Mouse (Mus musculus) limb, embryonic 14.5 days (tissue): ENCODE data around the gene Vill. TPM values are rescaled to one million over a fixed set of nuclear protein-coding genes. Genes with fewer than 3 reads are reported as not detected.

Experiments used
- ATAC-seq: fragments of 200-750 bp; cut with Nextera tagmentation; 2 replicates; pipeline ENCODE4 v1.8.0; 2017; ENCODE audit warnings: low read depth, moderate number of reproducible peaks, moderate TSS enrichment; ENCODE audit not compliant: low FRiP score
- DNase-seq: peaks from one replicate; pipeline ENCODE4 v3.0.0-alpha.2; 2015; ENCODE audit warnings: low spot score
- H3K27ac ChIP-seq: fragments of 300-500 bp; sonication (generic); replicated peaks from 2 replicates; pipeline ENCODE4 v1.5.1; 2014; ENCODE audit warnings: low read depth, mild to moderate bottlenecking, low read length, moderate library complexity, mixed read lengths
- H3K27me3 ChIP-seq: fragments of 300-500 bp; sonication (generic); 2 replicates; pipeline ENCODE4 v1.6.1; 2014; ENCODE audit warnings: low read length, mixed read lengths; ENCODE audit not compliant: control insufficient read depth, insufficient read depth
- H3K36me3 ChIP-seq: fragments of 300-500 bp; sonication (generic); 2 replicates; pipeline ENCODE4 v1.6.1; 2014; ENCODE audit warnings: mild to moderate bottlenecking, low read length, moderate library complexity, mixed read lengths; ENCODE audit not compliant: control insufficient read depth, insufficient read depth
- H3K4me1 ChIP-seq: fragments of 300-500 bp; sonication (generic); 2 replicates; pipeline ENCODE4 v1.6.1; 2014; ENCODE audit warnings: antibody characterized with exemption, low read length, mixed read lengths; ENCODE audit not compliant: control insufficient read depth, insufficient read depth
- H3K4me2 ChIP-seq: fragments of 300-500 bp; sonication (generic); replicated peaks from 2 replicates; pipeline ENCODE4 v1.6.1; 2014; ENCODE audit warnings: low read depth, mild to moderate bottlenecking, low read length, moderate library complexity; ENCODE audit not compliant: severe bottlenecking
- H3K4me3 ChIP-seq: fragments of 300-500 bp; sonication (generic); replicated peaks from 2 replicates; pipeline ENCODE4 v1.5.1; 2014; ENCODE audit warnings: low read length
- H3K9ac ChIP-seq: fragments of 300-500 bp; sonication (generic); 2 replicates; pipeline ENCODE4 v1.6.1; 2014; ENCODE audit warnings: mild to moderate bottlenecking, low read depth, low read length, moderate library complexity; ENCODE audit not compliant: severe bottlenecking
- H3K9me3 ChIP-seq: fragments of 300-500 bp; sonication (generic); 2 replicates; pipeline ENCODE4 v1.6.1; 2016; ENCODE audit warnings: low read length; ENCODE audit not compliant: control insufficient read depth
- POLR2A ChIP-seq: fragments of 200-500 bp; IDR thresholded peaks from 2 replicates; pipeline ENCODE4 v1.8.0; 2012; ENCODE audit warnings: inconsistent platforms, mild to moderate bottlenecking, moderate library complexity, borderline replicate concordance; ENCODE audit not compliant: insufficient read depth, insufficient read length; ENCODE audit errors: extremely low read depth
- WGBS: fragments of 180-500 bp; shearing (Covaris S2); extraction: QIAGEN DNeasy Blood & Tissue Kit; methylation state at CpG from one replicate; pipeline ENCODE4 v1.1.7; 2014; 5-methylcytosine and 5-hydroxymethylcytosine counted together
- polyA plus RNA-seq, 2 experiments: library from polyadenylated mRNA; depleted of rRNA in 1 of 2; stranded (reverse) in 1 of 2; unstranded in 1 of 2; fragments of >200 nt; fragmentation: Nextera tagmentation in 1 of 2; extraction: Ambion mirVana in 1 of 2; gene quantifications; 2 replicates each; pipeline versions ENCODE4 v1.2.1 to v1.2.3; 2012 to 2014

Gene Vill
- polyA plus RNA-seq, 2 experiments: 25.2 to 49.8 TPM

GRCm38 (mm10) chr9:119035836-119036235 is 16.7 kb upstream of the Vill start:
- no peak overlapping the region for H3K27ac ChIP-seq
- WGBS: 71% methylated on average over 7 of the region's 7 CpGs
- H3K4me2 ChIP-seq: no peak overlapping the region
- no peak overlapping the region for H3K4me3 ChIP-seq
- ATAC-seq (no peak), DNase-seq (no peak)
- H3K27me3 ChIP-seq: no peaks in the 10 kb centered on the region
- H3K4me1 ChIP-seq: peaks cover 62% of the 10 kb centered on the region
- H3K9ac ChIP-seq: no peak overlapping the region
- TF ChIP-seq POLR2A: no peak
- H3K36me3 ChIP-seq: peaks cover 60% of the 10 kb centered on the region
- H3K9me3 ChIP-seq: no peaks in the 10 kb centered on the region

GRCm38 (mm10) chr9:119037076-119037730 is 15.4 kb upstream of the Vill start:
- Histone ChIP-seq H3K36me3 (peaks cover 69% of the 10 kb centered on the region), H3K27me3 (no peaks in the 10 kb centered on the region), H3K27ac (no peak overlapping the region), H3K4me3 (no peak overlapping the region), H3K9ac (no peak overlapping the region), H3K9me3 (no peaks in the 10 kb centered on the region), H3K4me1 (peaks cover 49% of the 10 kb centered on the region), H3K4me2 (no peak overlapping the region)
- no peak; the same call in 1 of the 2 replicates for ATAC-seq
- TF ChIP-seq POLR2A: no peak
- 53% methylated on average over 15 of the region's 15 CpGs for WGBS
- peak; percentile 38 for DNase-seq

- Histone ChIP-seq H3K4me2 (no peak overlapping the region), H3K9ac (no peak overlapping the region), H3K27ac (no peak overlapping the region), H3K4me3 (no peak overlapping the region), H3K36me3 (peaks cover 68% of the 10 kb centered on the region), H3K27me3 (no peaks in the 10 kb centered on the region), H3K4me1 (peaks cover 36% of the 10 kb centered on the region), H3K9me3 (no peaks in the 10 kb centered on the region)
- ATAC-seq (no peak), DNase-seq (no peak)
- WGBS: 96% methylated on average over 3 of the region's 3 CpGs
- TF ChIP-seq POLR2A: no peak
These were observed 14.0 kb upstream of the Vill start for GRCm38 (mm10) chr9:119038574-119038973.

- peaks cover 63% of the 10 kb centered on the region for H3K36me3 ChIP-seq
- H3K4me3 ChIP-seq: no peak overlapping the region
- no peak overlapping the region for H3K27ac ChIP-seq
- ATAC-seq (no peak), DNase-seq (peak; percentile 20)
- no peaks in the 10 kb centered on the region for H3K9me3 ChIP-seq
- peaks cover 25% of the 10 kb centered on the region for H3K4me1 ChIP-seq
- TF ChIP-seq POLR2A: no peak
- no peak overlapping the region for H3K9ac ChIP-seq
- no peak overlapping the region for H3K4me2 ChIP-seq
- no peaks in the 10 kb centered on the region for H3K27me3 ChIP-seq
- 80% methylated on average over 15 of the region's 15 CpGs for WGBS
These were observed 12.3 kb upstream of the Vill start for GRCm38 (mm10) chr9:119040101-119040775.

GRCm38 (mm10) chr9:119048182-119048903 is 4.2 kb upstream of the Vill start:
- Histone ChIP-seq H3K27me3 (no peaks in the 10 kb centered on the region), H3K4me3 (no peak overlapping the region), H3K4me2 (no peak overlapping the region), H3K9me3 (no peaks in the 10 kb centered on the region), H3K27ac (no peak overlapping the region), H3K9ac (no peak overlapping the region), H3K4me1 (peaks cover 10% of the 10 kb centered on the region), H3K36me3 (peaks cover 7% of the 10 kb centered on the region; the same call in 1 of the 2 replicates)
- DNase-seq (no peak), ATAC-seq (no peak)
- WGBS: 74% methylated on average over 11 of the region's 11 CpGs
- no peak for TF ChIP-seq POLR2A
